Mouse (Mus musculus) heart, embryonic 12.5 days (tissue): ENCODE data around the gene 5330417C22Rik. TPM values are rescaled to one million over a fixed set of nuclear protein-coding genes. Genes with fewer than 3 reads are reported as not detected.
A peak's percentile ranks its signal among the peaks of the same experiment; 100 is the strongest.

ENCODE experiments used
- ATAC-seq: fragments of 200-750 bp; cut with Nextera tagmentation; 2 replicates; pipeline ENCODE4 v1.8.0; 2017; ENCODE audit warnings: moderate TSS enrichment, moderate library complexity; ENCODE audit not compliant: insufficient number of reproducible peaks, low FRiP score
- H3K27ac ChIP-seq: fragments of 300-500 bp; sonication (generic); 2 replicates; pipeline ENCODE4 v1.5.1; 2016; ENCODE audit warnings: mild to moderate bottlenecking, moderate library complexity; ENCODE audit not compliant: poor library complexity, severe bottlenecking
- H3K27me3 ChIP-seq: fragments of 300-500 bp; sonication (generic); replicated peaks from 2 replicates; pipeline ENCODE4 v1.6.1; 2016; ENCODE audit warnings: mild to moderate bottlenecking, moderate library complexity
- H3K36me3 ChIP-seq: fragments of 300-500 bp; sonication (generic); 2 replicates; pipeline ENCODE4 v1.6.1; 2016; ENCODE audit warnings: mild to moderate bottlenecking, moderate library complexity
- H3K4me1 ChIP-seq: fragments of 300-500 bp; sonication (generic); replicated peaks from 2 replicates; pipeline ENCODE4 v1.6.1; 2016; ENCODE audit warnings: mild to moderate bottlenecking
- H3K4me2 ChIP-seq: fragments of 300-500 bp; sonication (generic); 2 replicates; pipeline ENCODE4 v1.6.1; 2016; ENCODE audit warnings: mild to moderate bottlenecking, moderate library complexity
- H3K4me3 ChIP-seq: fragments of 300-500 bp; sonication (generic); 2 replicates; pipeline ENCODE4 v1.5.1; 2016; ENCODE audit warnings: mild to moderate bottlenecking
- H3K9ac ChIP-seq: fragments of 300-500 bp; sonication (generic); 2 replicates; pipeline ENCODE4 v1.6.1; 2016; ENCODE audit warnings: mild to moderate bottlenecking, moderate library complexity
- H3K9me3 ChIP-seq: fragments of 300-500 bp; sonication (generic); replicated peaks from 2 replicates; pipeline ENCODE4 v1.6.1; 2016; ENCODE audit warnings: mild to moderate bottlenecking, moderate library complexity
- WGBS: fragments of 180-500 bp; shearing (Covaris S2); methylation state at CpG from one replicate; pipeline ENCODE4 v1.1.7; 2016; 5-methylcytosine and 5-hydroxymethylcytosine counted together
- polyA plus RNA-seq: library from polyadenylated mRNA; unstranded; fragments of >200 nt; fragmentation: Nextera tagmentation; extraction: Ambion mirVana; gene quantifications from 2 replicates; pipeline ENCODE4 v1.2.1, GENCODE M21; 2016

Gene 5330417C22Rik
- polyA plus RNA-seq, 1 experiment from 2014 or later = 0.46 TPM

GRCm38 (mm10) chr3:108495486-108495885 is 40.9 kb downstream of the 5330417C22Rik start:
- no peak overlapping the region for H3K9ac ChIP-seq
- H3K4me2 ChIP-seq = no peak overlapping the region
- H3K9me3 ChIP-seq = no peaks in the 10 kb centered on the region
- H3K4me1 ChIP-seq = no peaks in the 10 kb centered on the region
- no peaks in the 10 kb centered on the region for H3K27me3 ChIP-seq
- H3K36me3 ChIP-seq = no peaks in the 10 kb centered on the region
- no peak for ATAC-seq
- WGBS = 28% methylated on average over 4 of the region's 4 CpGs
- no peak overlapping the region for H3K27ac ChIP-seq
- no peak overlapping the region for H3K4me3 ChIP-seq

GRCm38 (mm10) chr3:108494861-108495474 is 41.4 kb downstream of the 5330417C22Rik start:
- ATAC-seq = no peak

GRCm38 (mm10) chr3:108489968-108490367 is 46.4 kb downstream of the 5330417C22Rik start:
- Histone ChIP-seq H3K4me2 (no peak overlapping the region), H3K27me3 (no peaks in the 10 kb centered on the region), H3K36me3 (no peaks in the 10 kb centered on the region), H3K27ac (no peak overlapping the region), H3K9me3 (no peaks in the 10 kb centered on the region), H3K4me1 (no peaks in the 10 kb centered on the region), H3K4me3 (no peak overlapping the region), H3K9ac (no peak overlapping the region)
- WGBS = 36% methylated on average over 3 of the region's 3 CpGs
- ATAC-seq = no peak

More at GRCm38 (mm10) chr3:108494861-108495474, 41.4 kb downstream of the 5330417C22Rik start:
- H3K9ac ChIP-seq = no peak overlapping the region
- no peaks in the 10 kb centered on the region for H3K27me3 ChIP-seq
- H3K4me2 ChIP-seq = no peak overlapping the region
- no peaks in the 10 kb centered on the region for H3K9me3 ChIP-seq
- no peak overlapping the region for H3K27ac ChIP-seq
- no peaks in the 10 kb centered on the region for H3K4me1 ChIP-seq
- H3K36me3 ChIP-seq = no peaks in the 10 kb centered on the region
- 77% methylated on average over 9 of the region's 9 CpGs for WGBS
- no peak overlapping the region for H3K4me3 ChIP-seq

DNA sequence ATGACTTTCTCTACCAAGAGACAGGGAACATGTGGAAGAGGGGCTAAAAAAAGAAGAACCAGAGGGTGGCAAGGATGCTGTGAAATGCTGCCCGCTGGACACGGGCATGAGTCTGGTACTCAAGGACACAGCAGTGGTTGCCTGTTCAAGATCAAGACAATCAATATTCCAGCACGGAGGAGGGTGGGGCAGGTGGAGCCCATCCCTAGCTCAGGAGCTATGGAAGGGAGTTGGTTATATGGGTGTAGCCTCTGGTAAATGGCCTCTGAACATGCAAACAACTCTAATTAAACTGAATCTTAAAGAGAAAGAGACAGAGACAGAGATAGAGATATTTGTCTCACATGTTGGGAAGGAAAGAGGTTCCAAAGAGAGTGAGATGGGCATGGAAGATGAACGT is 51.6 kb downstream of the 5330417C22Rik start:
- Histone ChIP-seq H3K36me3 (no peaks in the 10 kb centered on the region), H3K4me3 (no peak overlapping the region), H3K4me1 (no peaks in the 10 kb centered on the region), H3K9ac (no peak overlapping the region), H3K27me3 (no peaks in the 10 kb centered on the region), H3K27ac (no peak overlapping the region), H3K4me2 (no peak overlapping the region), H3K9me3 (0 out of 2 replicates have a peak, but pooled peaks cover 4% of the 10 kb centered on the region)
- WGBS = 79% methylated on average over 4 of the region's 4 CpGs
- no peak for ATAC-seq

- no peak for ATAC-seq
- Histone ChIP-seq H3K9ac (no peak overlapping the region), H3K4me2 (no peak overlapping the region), H3K4me1 (no peaks in the 10 kb centered on the region), H3K4me3 (no peak overlapping the region), H3K27ac (no peak overlapping the region), H3K36me3 (no peaks in the 10 kb centered on the region), H3K27me3 (no peaks in the 10 kb centered on the region), H3K9me3 (0 out of 2 replicates have a peak, but pooled peaks cover 4% of the 10 kb centered on the region)
- 82% methylated on average over 4 of the region's 4 CpGs for WGBS
Observed at GRCm38 (mm10) chr3:108478800-108479199, 57.5 kb downstream of the 5330417C22Rik start.

- Histone ChIP-seq H3K27ac (no peak overlapping the region), H3K9ac (no peak overlapping the region), H3K4me1 (no peaks in the 10 kb centered on the region), H3K4me3 (no peak overlapping the region), H3K4me2 (no peak overlapping the region), H3K36me3 (no peaks in the 10 kb centered on the region), H3K9me3 (no peaks in the 10 kb centered on the region), H3K27me3 (peaks cover under 1% of the 10 kb centered on the region; the same call in 1 of the 2 replicates)
- 67% methylated on average over 14 of the region's 14 CpGs for WGBS
- ATAC-seq = no peak
Observed at GRCm38 (mm10) chr3:108476761-108477619, 59.3 kb downstream of the 5330417C22Rik start.

DNA sequence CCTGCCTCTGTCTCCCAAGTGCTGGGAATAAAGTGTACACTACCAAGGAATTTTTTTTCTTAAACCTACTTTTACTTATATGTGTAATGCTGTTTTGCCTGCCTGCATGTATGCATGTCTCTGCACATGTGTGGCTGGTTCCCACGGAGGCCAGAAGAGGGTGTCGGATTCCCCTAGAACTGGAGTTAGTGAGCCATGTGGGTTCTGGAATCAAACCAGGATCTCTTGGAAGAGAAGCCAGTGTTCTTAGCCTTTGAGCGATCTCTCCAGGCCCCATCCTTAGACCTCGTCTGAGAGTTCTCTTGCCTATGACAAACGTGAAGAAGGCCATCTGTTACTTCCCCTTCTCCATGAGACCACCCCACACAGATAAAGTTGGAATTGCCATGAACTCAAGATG is 60.8 kb downstream of the 5330417C22Rik start:
- 76% methylated on average over 5 of the region's 5 CpGs for WGBS
- Histone ChIP-seq H3K27ac (no peak overlapping the region), H3K4me1 (no peaks in the 10 kb centered on the region), H3K27me3 (peaks cover 3% of the 10 kb centered on the region; the same call in 1 of the 2 replicates), H3K4me3 (no peak overlapping the region), H3K9ac (no peak overlapping the region), H3K4me2 (no peak overlapping the region), H3K36me3 (no peaks in the 10 kb centered on the region), H3K9me3 (no peaks in the 10 kb centered on the region)
- no peak for ATAC-seq

- peaks cover 3% of the 10 kb centered on the region; the same call in 1 of the 2 replicates for H3K27me3 ChIP-seq
- H3K4me1 ChIP-seq = no peaks in the 10 kb centered on the region
- ATAC-seq = no peak
- H3K9ac ChIP-seq = no peak overlapping the region
- H3K4me3 ChIP-seq = no peak overlapping the region
- no peak overlapping the region for H3K4me2 ChIP-seq
- H3K27ac ChIP-seq = no peak overlapping the region
- WGBS = 86% methylated on average over 7 of the region's 7 CpGs
- no peaks in the 10 kb centered on the region for H3K9me3 ChIP-seq
- no peaks in the 10 kb centered on the region for H3K36me3 ChIP-seq
Observed at GRCm38 (mm10) chr3:108474969-108475368, 61.4 kb downstream of the 5330417C22Rik start.

- Histone ChIP-seq H3K4me2 (no peak overlapping the region), H3K4me1 (no peaks in the 10 kb centered on the region), H3K9me3 (no peaks in the 10 kb centered on the region), H3K27ac (no peak overlapping the region), H3K27me3 (peaks cover 3% of the 10 kb centered on the region; the same call in 1 of the 2 replicates), H3K9ac (no peak overlapping the region), H3K36me3 (no peaks in the 10 kb centered on the region), H3K4me3 (no peak overlapping the region)
- 51% methylated on average over 8 of the region's 8 CpGs for WGBS
- ATAC-seq = no peak
Observed at GRCm38 (mm10) chr3:108467760-108468159, 68.6 kb downstream of the 5330417C22Rik start.

GRCm38 (mm10) chr3:108466425-108466824 is 69.9 kb downstream of the 5330417C22Rik start:
- no peaks in the 10 kb centered on the region for H3K9me3 ChIP-seq
- H3K4me1 ChIP-seq = no peaks in the 10 kb centered on the region
- WGBS = 87% methylated on average over 6 of the region's 6 CpGs
- no peaks in the 10 kb centered on the region for H3K27me3 ChIP-seq
- H3K27ac ChIP-seq = no peak overlapping the region
- H3K36me3 ChIP-seq = no peaks in the 10 kb centered on the region
- no peak overlapping the region for H3K4me3 ChIP-seq
- H3K4me2 ChIP-seq = no peak overlapping the region
- no peak for ATAC-seq
- no peak overlapping the region for H3K9ac ChIP-seq

- no peak for ATAC-seq
- H3K36me3 ChIP-seq = no peaks in the 10 kb centered on the region
- 35% methylated on average over 10 of the region's 10 CpGs for WGBS
- H3K4me2 ChIP-seq = peak overlapping the region; percentile 50
- 0 out of 2 replicates have a peak overlapping the region, but pooled peaks have one; percentile 8 for H3K4me3 ChIP-seq
- H3K27me3 ChIP-seq = no peaks in the 10 kb centered on the region
- H3K9me3 ChIP-seq = no peaks in the 10 kb centered on the region
- H3K27ac ChIP-seq = no peak overlapping the region
- H3K9ac ChIP-seq = no peak overlapping the region
- H3K4me1 ChIP-seq = peaks cover 7% of the 10 kb centered on the region; the same call in 1 of the 2 replicates
Observed at GRCm38 (mm10) chr3:108458866-108459265, 77.5 kb downstream of the 5330417C22Rik start.
